Mouse (Mus musculus) embryo, embryonic 10.5 days (tissue): Measurements from ENCODE around the gene Fam221a.
"Not testable (repeated sequence)": the region's sequence is repeated elsewhere in the genome, so short reads cannot be mapped to it uniquely, and the experiment has no call there.

Experiments
- DNase-seq: peaks from one replicate; pipeline ENCODE4 v3.0.0-alpha.2; 2015; ENCODE audit warnings: low spot score

Fam221a gene

DNA sequence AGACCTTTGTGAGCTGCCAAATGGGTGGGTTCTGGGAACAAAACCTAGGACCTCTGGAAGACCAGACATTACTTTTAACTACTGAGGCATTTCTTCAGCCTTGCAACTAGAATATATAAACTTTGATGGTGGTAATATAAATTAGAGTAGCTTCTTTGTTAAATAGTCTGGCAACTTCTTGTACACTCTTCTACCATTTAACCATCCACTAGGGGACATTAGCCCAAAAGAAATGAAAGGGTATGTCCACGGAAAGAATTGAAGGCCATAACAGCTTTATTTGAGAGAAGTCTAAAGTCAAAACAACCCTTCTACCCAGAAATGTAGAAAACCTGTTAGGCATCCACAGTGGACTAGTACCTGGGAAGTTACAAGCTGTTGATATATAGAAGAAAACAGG is 26.7 kb downstream of the Fam221a start:
- no peak for DNase-seq

GRCm38 (mm10) chr6:49395316-49395715 is 27.8 kb downstream of the Fam221a start, which contains the start of gene Stk31:
TSS of gene Stk31 (plus strand) at chr6:49395604.
- no peak for DNase-seq

DNA sequence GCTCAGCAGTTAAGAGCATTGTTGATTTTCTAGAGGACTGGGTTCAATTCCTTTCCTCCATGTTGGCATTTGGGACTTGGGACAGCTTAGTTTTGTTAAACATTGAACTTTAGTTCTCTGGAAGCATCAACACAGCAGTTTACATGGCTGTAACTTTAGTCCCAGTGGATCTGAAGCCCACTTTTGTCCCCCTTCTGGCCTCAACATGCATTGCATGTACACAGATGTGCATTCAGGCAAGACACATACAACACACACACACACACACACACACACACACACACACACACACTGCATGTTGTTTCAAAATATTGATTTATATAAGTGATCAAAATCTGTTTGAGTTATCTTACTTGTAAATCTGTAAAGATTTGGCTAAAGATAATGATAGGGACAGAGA is 29.9 kb downstream of the Fam221a start:
- DNase-seq: peak; percentile 55

DNA sequence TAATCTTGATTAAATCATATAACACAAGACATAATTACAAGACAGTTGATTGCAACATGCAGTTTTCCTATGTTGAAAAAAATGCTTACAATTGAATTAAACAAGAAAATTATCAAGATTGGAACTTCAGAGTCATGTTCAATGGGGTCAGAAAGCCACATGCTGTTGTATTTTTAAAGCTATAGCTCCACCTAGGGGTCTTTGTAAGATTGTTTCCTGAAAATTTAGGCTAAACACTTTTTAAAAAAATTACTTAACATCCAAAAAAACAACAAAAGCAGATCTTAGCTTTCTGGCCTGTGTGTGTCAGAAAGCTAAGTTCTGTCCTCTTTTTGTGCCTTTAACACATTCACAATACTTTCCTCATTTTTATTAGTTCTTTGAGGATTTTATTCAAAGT is 30.8 kb downstream of the Fam221a start:
- peak; percentile 80 for DNase-seq

DNA sequence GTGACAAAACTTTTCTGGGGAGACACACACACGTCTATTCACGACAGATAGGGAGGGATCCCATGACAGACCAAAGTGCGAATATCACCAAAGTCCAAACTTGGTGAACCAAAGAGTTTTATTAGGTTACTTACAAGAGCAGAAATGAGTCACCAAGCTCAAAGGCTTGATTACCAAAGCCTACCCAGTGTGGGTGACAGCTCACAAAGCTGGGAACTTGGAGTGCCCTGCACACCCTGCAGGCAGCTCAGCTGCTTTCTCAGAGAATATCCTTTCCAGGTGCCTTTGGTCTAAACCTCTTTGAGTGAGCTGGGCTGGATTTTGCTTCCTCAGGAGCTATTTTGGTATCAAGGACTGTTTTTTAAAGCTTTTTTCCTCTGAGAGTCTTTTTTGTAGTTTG is 43.3 kb downstream of the Fam221a start:
- no peak for DNase-seq

- DNase-seq: not testable (repeated sequence)
These were observed 45.4 kb downstream of the Fam221a start for GRCm38 (mm10) chr6:49412967-49413366.

- no peak for DNase-seq
These were observed 48.4 kb downstream of the Fam221a start for GRCm38 (mm10) chr6:49415971-49416370.

DNA sequence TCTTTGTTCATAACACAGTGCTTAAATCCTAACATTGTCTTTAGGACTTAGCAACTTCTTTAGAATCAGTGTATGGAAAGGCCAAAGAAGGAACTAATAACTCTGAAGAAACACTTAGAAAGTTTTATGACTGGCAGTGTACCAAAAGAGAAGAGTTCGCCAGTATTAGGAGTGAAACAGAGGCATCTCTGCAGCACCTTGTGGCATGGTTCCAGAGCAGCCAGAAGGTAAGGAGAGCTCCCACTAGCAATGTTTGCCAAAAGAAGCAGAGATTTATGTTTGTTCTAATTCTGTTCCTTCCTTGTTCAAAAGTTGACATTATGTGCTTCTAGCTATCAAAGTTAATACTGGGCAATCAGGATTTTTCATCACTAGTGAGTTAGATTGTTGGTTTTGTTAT is 69.8 kb downstream of the Fam221a start:
- DNase-seq: no peak
